Mouse (Mus musculus) myocyte (in vitro differentiated cells): ENCODE data around the gene Agt.

ENCODE experiments used
- CEBPB ChIP-seq: IDR thresholded peaks from 2 replicates; pipeline ENCODE4 v1.6.1; 2011; ENCODE audit warnings: mild to moderate bottlenecking, moderate library complexity; ENCODE audit not compliant: poor library complexity, insufficient read depth, severe bottlenecking
- E2F4 ChIP-seq: IDR thresholded peaks from one replicate; pipeline ENCODE4 v1.6.1; 2011; ENCODE audit warnings: mild to moderate bottlenecking, control low read depth, moderate library complexity; ENCODE audit not compliant: insufficient read depth
- MAX ChIP-seq: IDR thresholded peaks from one replicate; pipeline ENCODE4 v1.6.1; 2011; ENCODE audit warnings: low read depth, mild to moderate bottlenecking, control low read depth
- MYOD1 ChIP-seq, 3 experiments: IDR thresholded peaks; one replicate each; pipeline ENCODE4 v1.6.1; 2011; ENCODE audit warnings: control low read depth in 2 of 3, low read depth in 2 of 3, mild to moderate bottlenecking in 2 of 3, moderate library complexity in 1 of 3; ENCODE audit not compliant: insufficient read length in 2 of 3, control insufficient read depth in 1 of 3
- POLR2A ChIP-seq: IDR thresholded peaks from one replicate; pipeline ENCODE4 v1.6.1; 2011; ENCODE audit warnings: low read depth, mild to moderate bottlenecking, control low read depth, moderate library complexity; ENCODE audit not compliant: insufficient read length
- POLR2AphosphoS2 ChIP-seq: IDR thresholded peaks from one replicate; pipeline ENCODE4 v1.6.1; 2011; ENCODE audit warnings: low read depth, control low read depth; ENCODE audit not compliant: insufficient read length
- SRF ChIP-seq: IDR thresholded peaks from one replicate; pipeline ENCODE4 v1.6.1; 2011; ENCODE audit warnings: low read depth; ENCODE audit not compliant: control insufficient read depth, insufficient read length
- TCF12 ChIP-seq: IDR thresholded peaks from one replicate; pipeline ENCODE4 v1.6.1; 2011; ENCODE audit warnings: mild to moderate bottlenecking, control low read depth; ENCODE audit not compliant: poor library complexity, insufficient read depth, severe bottlenecking
- TCF3 ChIP-seq: IDR thresholded peaks from one replicate; pipeline ENCODE4 v1.6.1; 2011; ENCODE audit warnings: low read depth, control low read depth; ENCODE audit not compliant: insufficient read length
- USF1 ChIP-seq: IDR thresholded peaks from one replicate; pipeline ENCODE4 v1.6.1; 2011; ENCODE audit warnings: low read depth, mild to moderate bottlenecking, control low read depth, moderate library complexity

DNA sequence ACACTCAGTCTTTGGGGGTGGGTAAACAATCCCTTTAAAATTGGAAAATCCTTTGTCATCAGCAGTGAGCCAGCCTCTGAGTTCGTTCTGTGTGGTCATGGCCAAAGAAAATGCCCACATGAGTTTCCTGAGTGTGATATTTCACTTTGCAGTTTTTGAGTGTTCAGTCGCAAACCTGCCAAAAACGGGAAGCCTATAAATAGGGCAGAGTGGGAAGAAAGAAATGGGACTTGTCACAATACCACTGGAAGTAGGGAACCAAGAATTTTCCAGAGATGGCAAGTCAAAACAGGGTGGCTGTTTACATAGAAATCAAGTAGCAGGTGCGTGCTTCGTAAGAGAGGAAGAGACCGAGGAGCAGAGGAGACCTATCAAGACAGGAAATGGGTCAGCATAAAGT, 53.0 kb downstream of the Agt start:
- TF ChIP-seq E2F4, result no peak
- TF ChIP-seq POLR2AphosphoS2, result no peak
- TF ChIP-seq USF1, result no peak
- TF ChIP-seq POLR2A, result no peak
- no peak for TF ChIP-seq MAX
- TF ChIP-seq MYOD1 (IDR thresholded peaks at IDR 0.05; ENCODE audit: control insufficient read depth in 1 of 3, insufficient read length in 2 of 3, low read depth in 2 of 3), result no peak
- no peak for TF ChIP-seq SRF
- TF ChIP-seq TCF12, result no peak
- no peak for TF ChIP-seq TCF3
- TF ChIP-seq CEBPB, result no peak
